Mouse (Mus musculus) lung, postnatal 0 days (tissue): ENCODE data around the gene Cfap65. TPM values are rescaled to one million over a fixed set of nuclear protein-coding genes. Genes with fewer than 3 reads are reported as not detected.

Experiments used
- ATAC-seq: fragments of 200-750 bp; cut with Nextera tagmentation; 2 replicates; pipeline ENCODE4 v1.8.0; 2017; ENCODE audit warnings: moderate library complexity
- DNase-seq: peaks from one replicate; pipeline ENCODE4 v3.0.0-alpha.2; 2016; ENCODE audit warnings: low spot score
- H3K27ac ChIP-seq: fragments of 300-500 bp; sonication (generic); 2 replicates; pipeline ENCODE4 v1.5.1; 2014; ENCODE audit warnings: antibody characterized with exemption, mild to moderate bottlenecking, low read length, mixed read lengths
- H3K27me3 ChIP-seq: fragments of 300-500 bp; sonication (generic); replicated peaks from 2 replicates; pipeline ENCODE4 v1.6.1; 2014; ENCODE audit warnings: low read length, mixed read lengths; ENCODE audit not compliant: insufficient read depth
- H3K36me3 ChIP-seq: fragments of 300-500 bp; sonication (generic); 2 replicates; pipeline ENCODE4 v1.6.1; 2014; ENCODE audit warnings: low read length, mixed read lengths; ENCODE audit not compliant: insufficient read depth
- H3K4me1 ChIP-seq: fragments of 300-500 bp; sonication (generic); 2 replicates; pipeline ENCODE4 v1.6.1; 2014; ENCODE audit warnings: antibody characterized with exemption, low read depth, low read length, mixed read lengths; ENCODE audit not compliant: insufficient read depth
- H3K4me2 ChIP-seq: fragments of 300-500 bp; sonication (generic); replicated peaks from 2 replicates; pipeline ENCODE4 v1.6.1; 2014; ENCODE audit warnings: low read depth, mild to moderate bottlenecking, low read length, moderate library complexity, mixed read lengths
- H3K4me3 ChIP-seq: fragments of 300-500 bp; sonication (generic); 2 replicates; pipeline ENCODE4 v1.5.1; 2014; ENCODE audit warnings: low read depth, low read length
- H3K9ac ChIP-seq: fragments of 300-500 bp; sonication (generic); replicated peaks from 2 replicates; pipeline ENCODE4 v1.6.1; 2014; ENCODE audit warnings: low read depth, mild to moderate bottlenecking
- H3K9me3 ChIP-seq: fragments of 300-500 bp; sonication (generic); 2 replicates; pipeline ENCODE4 v1.6.1; 2016; ENCODE audit warnings: low read length, mixed read lengths
- CTCF ChIP-seq: IDR thresholded peaks from 2 replicates; pipeline ENCODE4 v1.5.1; 2016; ENCODE audit warnings: antibody characterized with exemption, mild to moderate bottlenecking
- EP300 ChIP-seq: IDR thresholded peaks from 2 replicates; pipeline ENCODE4 v1.6.1; 2016; ENCODE audit warnings: antibody characterized with exemption, mild to moderate bottlenecking, control low read depth
- WGBS: fragments of 180-500 bp; shearing (Covaris S2); extraction: QIAGEN DNeasy Blood & Tissue Kit; methylation state at CpG from one replicate; pipeline ENCODE4 v1.1.7; 2014; 5-methylcytosine and 5-hydroxymethylcytosine counted together
- polyA plus RNA-seq: library from polyadenylated mRNA; unstranded; fragments of >200 nt; fragmentation: Nextera tagmentation; extraction: Ambion mirVana; gene quantifications from 2 replicates; pipeline ENCODE4 v1.2.1, GENCODE M21; 2015

Cfap65 gene
- polyA plus RNA-seq, 1 experiment from 2014 or later = 2.0 TPM

DNA sequence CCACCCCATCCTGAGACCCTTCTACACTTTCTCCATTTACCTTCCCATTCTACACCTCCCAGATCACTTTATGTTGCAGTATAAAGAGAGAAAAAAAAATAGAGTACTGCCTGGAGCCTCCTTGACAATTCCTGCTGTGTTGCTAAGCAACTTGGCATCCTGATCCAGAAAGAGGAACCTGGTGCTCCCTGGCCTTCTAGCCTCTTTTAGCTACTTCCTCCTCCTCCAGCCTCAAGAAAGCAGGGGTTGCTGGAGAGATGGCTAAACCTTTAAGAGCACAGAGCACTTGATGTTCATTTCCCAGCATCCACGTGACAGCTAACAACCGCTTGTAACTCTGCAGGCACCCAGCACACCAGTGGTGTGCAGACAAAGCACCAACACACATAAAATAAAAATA is 63.2 kb downstream of the Cfap65 start:
- 60% methylated on average over 2 of the region's 2 CpGs for WGBS
- no peak for TF ChIP-seq CTCF
- H3K9ac ChIP-seq = no peak overlapping the region
- DNase-seq = no peak
- no peaks in the 10 kb centered on the region for H3K27me3 ChIP-seq
- no peak overlapping the region for H3K4me2 ChIP-seq
- no peak overlapping the region for H3K4me3 ChIP-seq
- no peaks in the 10 kb centered on the region for H3K36me3 ChIP-seq
- no peak overlapping the region for H3K27ac ChIP-seq
- H3K4me1 ChIP-seq = no peaks in the 10 kb centered on the region
- ATAC-seq = no peak
- no peaks in the 10 kb centered on the region for H3K9me3 ChIP-seq

- Histone ChIP-seq H3K4me2 (no peak overlapping the region), H3K4me3 (no peak overlapping the region), H3K36me3 (no peaks in the 10 kb centered on the region), H3K9me3 (no peaks in the 10 kb centered on the region), H3K27me3 (peaks cover 28% of the 10 kb centered on the region), H3K9ac (no peak overlapping the region), H3K27ac (no peak overlapping the region), H3K4me1 (no peaks in the 10 kb centered on the region)
- ATAC-seq (no peak), DNase-seq (no peak)
- TF ChIP-seq EP300 (no peak), CTCF (no peak; the same call in 1 of the 2 replicates)
Measured at GRCm38 (mm10) chr1:74861783-74862182, 73.6 kb downstream of the Cfap65 start.

DNA sequence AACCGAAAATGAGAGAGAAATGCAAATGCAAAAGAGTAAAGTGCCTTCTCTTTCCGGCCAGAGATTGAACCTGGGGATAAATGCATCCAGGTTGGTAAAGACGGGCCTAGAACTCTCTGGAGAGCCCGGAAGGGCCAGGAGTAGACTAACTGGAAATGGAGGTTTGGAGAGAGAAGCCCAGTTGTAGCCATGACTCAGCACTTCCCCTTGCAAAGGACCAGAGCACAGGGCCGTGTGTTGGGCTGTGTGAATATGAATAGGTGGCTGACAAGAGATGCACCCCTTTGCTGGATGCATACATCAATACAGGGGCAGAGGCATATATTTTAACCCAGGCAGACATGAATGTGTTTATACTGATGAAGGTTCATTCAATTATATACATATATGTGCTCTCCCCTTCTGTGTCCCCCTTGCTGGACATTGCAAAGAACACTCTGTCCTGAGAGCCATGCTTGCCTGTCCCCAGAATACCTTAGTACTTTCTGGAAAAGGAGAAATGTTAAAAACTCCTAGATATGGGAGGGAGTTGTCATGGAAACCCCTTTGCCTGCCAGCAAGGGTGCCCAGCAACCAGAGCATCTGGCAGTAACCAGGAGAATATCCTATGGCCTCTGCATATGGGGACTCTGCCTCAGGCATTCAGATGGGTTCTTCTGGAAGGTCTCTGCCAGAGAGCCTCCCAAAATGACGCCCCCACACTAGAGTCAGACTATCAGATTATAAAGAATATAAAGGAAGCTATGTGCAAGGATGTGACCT is 76.0 kb downstream of the Cfap65 start:
- Histone ChIP-seq H3K36me3 (no peaks in the 10 kb centered on the region), H3K4me2 (no peak overlapping the region), H3K4me3 (no peak overlapping the region), H3K4me1 (peaks cover 11% of the 10 kb centered on the region), H3K9ac (no peak overlapping the region), H3K9me3 (no peaks in the 10 kb centered on the region), H3K27ac (no peak overlapping the region), H3K27me3 (peaks cover 52% of the 10 kb centered on the region)
- no peak for TF ChIP-seq CTCF
- ATAC-seq (no peak), DNase-seq (no peak)
- WGBS = 36% methylated on average over 6 of the region's 6 CpGs

DNA sequence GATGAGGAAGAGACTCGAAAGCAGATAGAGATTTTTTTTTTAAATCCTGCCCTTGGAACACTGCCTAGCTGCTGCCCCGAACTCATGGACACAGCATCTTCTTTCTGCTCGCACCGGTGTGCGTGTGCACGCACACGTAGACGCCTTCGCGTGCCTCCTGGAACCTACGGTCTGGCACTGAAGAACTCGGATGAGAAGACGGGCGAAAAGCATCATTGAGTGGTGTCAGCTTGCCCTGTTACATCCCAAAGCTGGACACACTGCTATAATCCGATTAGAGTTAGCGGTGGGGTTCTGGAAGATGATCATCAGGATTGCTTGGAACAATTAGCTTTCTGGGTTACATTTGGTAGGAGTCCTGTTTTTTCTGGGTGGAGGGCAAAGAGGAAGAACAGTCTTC is 76.6 kb downstream of the Cfap65 start:
- Histone ChIP-seq H3K4me3 (no peak overlapping the region), H3K9me3 (no peaks in the 10 kb centered on the region), H3K4me2 (no peak overlapping the region), H3K27ac (no peak overlapping the region), H3K9ac (no peak overlapping the region), H3K4me1 (peaks cover 11% of the 10 kb centered on the region), H3K27me3 (peaks cover 58% of the 10 kb centered on the region), H3K36me3 (no peaks in the 10 kb centered on the region)
- ATAC-seq (no peak), DNase-seq (no peak)
- TF ChIP-seq EP300 (no peak), CTCF (no peak)
- 9% methylated on average over 16 of the region's 16 CpGs for WGBS

- H3K4me3 ChIP-seq = no peak overlapping the region
- no peaks in the 10 kb centered on the region for H3K36me3 ChIP-seq
- DNase-seq = peak; percentile 46
- no peak overlapping the region for H3K27ac ChIP-seq
- no peak overlapping the region for H3K9ac ChIP-seq
- H3K9me3 ChIP-seq = no peaks in the 10 kb centered on the region
- H3K27me3 ChIP-seq = peaks cover 60% of the 10 kb centered on the region
- ATAC-seq = peak; percentile 41
- TF ChIP-seq EP300 (no peak), CTCF (no peak)
- WGBS = 0% methylated on average over 29 of the region's 29 CpGs
- H3K4me2 ChIP-seq = peak overlapping the region; percentile 34
- H3K4me1 ChIP-seq = peaks cover 11% of the 10 kb centered on the region
Measured at GRCm38 (mm10) chr1:74858171-74858719, 77.2 kb downstream of the Cfap65 start.

- ATAC-seq = no peak
Measured at GRCm38 (mm10) chr1:74857677-74858076, 77.7 kb downstream of the Cfap65 start.

More at GRCm38 (mm10) chr1:74857677-74858076, 77.7 kb downstream of the Cfap65 start:
- H3K36me3 ChIP-seq = no peaks in the 10 kb centered on the region
- H3K9ac ChIP-seq = no peak overlapping the region
- TF ChIP-seq CTCF (no peak), EP300 (no peak)
- H3K27ac ChIP-seq = no peak overlapping the region
- no peak overlapping the region for H3K4me3 ChIP-seq
- WGBS = 10% methylated on average over 4 of the region's 4 CpGs
- H3K9me3 ChIP-seq = no peaks in the 10 kb centered on the region
- H3K4me2 ChIP-seq = peak overlapping the region; percentile 34; the same call in 1 of the 2 replicates
- H3K4me1 ChIP-seq = peaks cover 11% of the 10 kb centered on the region
- peaks cover 61% of the 10 kb centered on the region for H3K27me3 ChIP-seq
- no peak for DNase-seq
